Mouse (Mus musculus): Measurements from ENCODE around the gene Mtmr12.
"Not testable (repeated sequence)": the region's sequence is repeated elsewhere in the genome, so short reads cannot be mapped to it uniquely, and the experiment has no call there.

Mtmr12 gene

DNA sequence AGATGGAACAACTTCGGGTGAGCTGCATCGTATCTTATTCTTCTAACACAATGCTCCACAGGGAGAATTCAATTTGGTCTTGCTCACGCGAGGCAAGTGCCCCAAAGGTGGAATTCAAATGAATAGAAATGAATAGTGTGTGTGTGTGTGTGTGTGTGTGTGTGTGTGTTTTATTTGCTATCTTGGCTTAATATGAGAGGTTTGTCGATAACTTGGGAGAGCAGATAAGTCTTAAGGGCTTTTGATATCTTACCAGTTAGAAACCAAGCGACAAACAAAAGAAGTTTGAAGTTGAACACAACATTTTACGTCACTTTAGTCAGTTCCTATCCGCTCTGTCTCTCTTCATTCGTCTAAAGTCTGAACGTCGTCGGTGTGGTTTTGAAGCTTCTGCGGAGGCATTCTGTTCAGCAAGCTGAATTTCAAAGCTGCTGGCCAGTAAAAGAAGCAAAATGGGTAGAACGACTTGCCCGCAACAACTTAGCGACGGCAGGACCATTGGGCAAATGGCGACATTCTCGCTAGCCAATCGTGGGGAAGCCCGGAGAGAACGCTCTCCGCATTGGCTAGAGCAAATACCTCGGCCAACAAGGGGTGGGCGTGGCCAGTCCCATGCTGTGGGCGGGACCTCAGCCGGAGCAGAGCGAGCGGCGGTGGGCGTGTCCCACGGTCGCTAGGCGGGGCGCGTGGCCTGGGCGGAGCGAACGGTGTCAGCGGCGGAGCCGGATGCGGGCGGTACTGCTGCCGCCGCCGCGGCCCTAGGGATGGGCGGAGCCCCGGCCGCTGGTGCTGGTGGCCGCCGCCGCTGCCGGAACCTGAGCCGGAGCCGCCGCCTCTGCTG lies at the start of gene Mtmr12:
Mtmr12 (plus strand) TSS at position 710 of the 841 bp plus-strand sequence.
- DNase-seq (ENCODE audit: low spot score) = peak; percentile 99

GRCm38 (mm10) chr15:12178126-12178525 lies 26.7 kb upstream of the Mtmr12 start:
- no peak for DNase-seq (ENCODE audit: low spot score)

DNA sequence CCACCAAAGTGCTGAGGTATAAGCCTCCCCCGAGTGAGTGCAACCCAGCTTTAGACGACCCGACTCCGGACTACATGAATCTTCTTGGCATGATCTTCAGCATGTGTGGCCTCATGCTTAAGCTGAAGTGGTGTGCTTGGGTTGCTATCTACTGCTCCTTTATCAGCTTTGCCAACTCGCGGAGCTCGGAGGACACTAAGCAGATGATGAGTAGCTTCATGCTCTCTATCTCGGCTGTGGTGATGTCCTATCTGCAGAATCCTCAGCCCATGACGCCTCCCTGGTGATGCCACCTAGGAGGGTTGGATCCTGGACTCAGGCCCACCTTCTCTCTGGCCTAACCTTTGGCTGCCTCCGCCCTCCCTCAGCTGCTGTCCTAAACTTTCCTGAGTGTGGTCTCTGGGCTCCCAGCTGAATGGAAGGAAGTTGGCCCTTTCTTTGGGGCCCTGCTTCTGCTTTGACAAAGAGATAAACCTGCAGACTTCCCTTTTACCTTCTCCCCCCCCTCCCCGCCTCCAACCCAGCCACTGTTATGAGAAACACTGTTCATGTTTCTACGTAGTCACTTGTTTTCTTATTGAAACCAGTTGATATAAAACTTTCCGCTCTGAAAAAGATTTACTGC lies 23.5 kb upstream of the Mtmr12 start:
- not testable (repeated sequence) for DNase-seq (ENCODE audit: low spot score)

DNA sequence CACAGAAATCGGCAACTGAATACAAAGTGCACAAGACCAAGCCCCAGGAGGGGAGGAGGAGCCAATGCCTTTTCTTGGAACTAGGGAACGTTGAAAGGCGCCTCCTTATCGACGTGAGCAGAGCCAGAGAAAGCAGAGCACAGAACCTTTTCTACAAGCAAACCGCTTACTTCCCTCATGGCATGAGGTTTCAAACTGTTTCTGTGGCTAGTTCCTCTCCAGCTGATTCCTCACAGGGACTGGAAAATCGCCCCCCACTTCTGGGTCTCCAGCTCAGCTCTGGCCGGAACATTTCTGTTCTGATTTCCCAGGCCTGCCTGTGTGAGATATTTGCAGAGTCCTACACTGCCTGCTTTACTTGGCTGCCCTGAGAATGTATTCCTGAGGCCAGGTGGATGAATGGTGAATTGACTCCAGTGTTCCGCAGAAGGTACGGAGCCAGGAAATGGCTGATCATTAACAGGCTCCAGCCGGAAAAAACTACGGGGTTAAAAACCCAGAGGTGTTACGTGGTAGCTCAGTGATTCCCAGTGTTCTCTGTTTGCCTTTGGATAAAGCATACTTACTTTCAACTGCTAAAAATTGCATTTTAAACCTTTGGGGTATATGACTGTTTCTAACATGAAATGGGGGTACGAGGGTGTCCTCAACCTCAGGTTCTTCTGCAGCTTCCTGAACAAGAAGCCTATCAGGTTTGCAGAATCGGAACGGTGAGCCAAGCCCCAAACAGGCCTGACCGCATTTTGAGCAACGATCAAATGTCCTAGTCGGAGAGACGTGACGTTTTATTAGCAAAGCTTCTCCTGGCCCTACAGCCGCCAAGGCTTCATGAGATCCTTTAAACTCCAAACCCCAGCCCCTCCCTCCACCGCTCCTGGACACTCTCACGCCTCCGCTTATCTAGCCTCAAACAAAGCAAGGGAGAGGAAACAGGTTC lies 10.7 kb upstream of the Mtmr12 start:
- DNase-seq (ENCODE audit: low spot score) = no peak

DNA sequence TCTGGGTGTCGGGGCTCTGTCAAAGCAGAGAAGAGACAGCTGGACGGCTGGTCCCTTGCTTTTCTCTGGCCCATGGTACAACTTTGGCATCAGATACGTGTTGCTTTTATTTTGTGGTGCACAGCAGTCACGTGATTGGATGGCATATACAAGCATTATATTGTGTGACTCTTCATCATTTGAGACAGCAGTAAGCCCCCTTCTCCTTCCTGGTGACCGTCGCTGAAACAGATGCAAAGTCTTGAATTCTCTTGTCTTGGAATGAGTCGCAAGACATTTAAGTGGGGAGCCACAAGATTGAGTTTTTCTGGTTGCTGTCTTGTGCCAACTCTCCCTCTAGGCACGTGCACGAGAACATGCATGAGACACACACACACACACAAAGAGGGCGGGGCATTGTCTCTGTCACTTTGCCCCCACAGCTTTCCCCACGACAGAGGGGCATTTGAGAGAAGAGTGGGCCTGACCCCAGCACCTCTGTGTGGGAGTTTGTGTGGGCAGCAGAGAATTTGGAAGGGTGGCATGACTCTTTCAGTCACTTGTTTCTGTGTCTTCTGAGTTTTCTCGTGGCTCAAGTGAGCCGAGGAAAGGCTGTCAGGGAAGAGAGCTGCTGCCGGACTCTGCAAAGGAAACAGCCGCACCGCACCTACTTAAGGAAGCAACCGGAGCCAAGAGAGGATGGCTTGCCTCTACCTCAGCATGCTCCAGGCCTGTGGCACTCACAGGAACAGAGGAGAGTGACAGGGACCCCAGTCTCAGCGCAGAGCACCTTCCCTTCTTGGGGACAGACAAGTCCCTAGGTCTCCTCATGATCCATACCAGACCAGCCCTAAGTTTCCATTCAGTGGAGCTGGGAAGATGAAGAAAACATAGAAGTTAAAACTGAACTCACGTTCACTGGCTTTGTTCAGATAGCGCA lies 9.8 kb upstream of the Mtmr12 start:
- no peak for DNase-seq (ENCODE audit: low spot score)

DNA sequence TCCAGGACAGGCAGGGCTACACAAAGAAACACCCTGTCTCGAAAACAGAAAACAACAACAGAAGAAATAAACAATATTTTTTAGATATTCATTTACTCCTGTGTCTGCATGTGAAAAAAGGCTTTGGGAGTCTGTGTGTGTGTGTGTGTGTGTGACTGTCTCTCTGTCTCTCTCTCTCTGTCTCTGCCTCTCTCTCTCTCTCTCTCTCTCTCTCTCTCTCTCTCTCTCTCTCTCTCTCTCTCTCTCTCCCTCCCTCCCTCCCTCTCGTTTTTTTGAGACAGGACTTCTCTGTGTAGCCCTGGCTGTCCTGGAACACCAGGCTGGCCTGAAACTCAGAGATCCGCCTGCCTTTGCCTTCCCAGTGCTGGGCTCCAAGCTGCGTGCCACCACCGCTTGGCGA lies 8.9 kb upstream of the Mtmr12 start:
- DNase-seq (ENCODE audit: low spot score) = no peak

DNA sequence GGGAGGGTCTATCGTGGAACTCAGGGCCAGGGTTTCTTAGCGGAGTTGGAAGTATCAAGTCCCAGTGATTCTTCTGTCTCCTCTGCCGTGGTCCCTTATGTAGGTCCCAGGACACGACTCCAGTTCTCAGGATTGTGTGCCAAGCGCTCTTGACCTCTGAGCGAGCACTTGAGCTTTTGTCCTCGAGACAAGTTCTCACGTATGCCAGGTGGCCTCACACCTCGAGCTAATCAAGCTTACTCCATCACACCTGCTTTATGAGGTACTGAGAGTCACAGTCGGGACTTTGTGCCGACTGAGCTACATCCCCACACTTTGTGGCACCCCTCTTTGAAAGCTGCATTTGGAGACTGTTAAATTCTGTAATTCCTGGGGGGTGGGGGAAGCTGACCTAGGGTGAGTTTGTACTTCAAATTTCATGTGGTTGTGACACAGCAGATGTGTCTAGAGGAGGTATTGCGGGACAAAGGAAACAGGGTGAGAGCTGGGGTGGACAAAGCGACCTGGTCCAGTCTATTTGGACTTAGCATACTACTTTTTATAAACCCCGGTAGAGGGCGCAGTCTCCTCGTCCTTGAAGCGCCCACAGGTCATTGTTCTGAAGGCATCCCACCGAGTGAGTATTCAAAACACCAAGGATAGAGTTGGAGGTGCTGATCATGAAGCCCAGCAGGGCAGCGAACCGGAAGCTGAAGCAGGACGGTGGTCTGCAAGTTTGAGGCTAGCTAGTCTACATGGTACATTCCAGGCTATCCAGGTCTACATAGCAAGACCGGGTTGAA lies 8.2 kb upstream of the Mtmr12 start:
- peak; percentile 61 for DNase-seq (ENCODE audit: low spot score)

DNA sequence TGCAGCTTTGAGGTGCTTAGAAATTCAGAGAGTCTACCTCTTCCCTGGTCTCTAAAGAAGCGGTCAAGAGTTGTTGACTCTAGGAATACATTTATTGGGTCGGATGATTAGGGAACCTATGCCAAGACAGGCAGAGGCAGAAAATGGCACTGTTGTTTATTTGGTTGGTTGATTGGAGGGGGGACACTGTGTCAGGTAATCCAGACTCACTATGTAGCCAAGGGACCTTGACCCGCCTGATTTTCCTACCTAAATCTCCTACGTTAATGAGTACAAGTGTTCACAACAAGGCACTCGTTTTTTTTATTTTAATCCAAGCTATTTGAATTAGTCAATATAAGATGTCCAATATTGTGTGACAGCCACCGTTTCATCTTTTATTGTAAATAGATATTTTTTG lies 7.5 kb upstream of the Mtmr12 start:
- no peak for DNase-seq (ENCODE audit: low spot score)

DNA sequence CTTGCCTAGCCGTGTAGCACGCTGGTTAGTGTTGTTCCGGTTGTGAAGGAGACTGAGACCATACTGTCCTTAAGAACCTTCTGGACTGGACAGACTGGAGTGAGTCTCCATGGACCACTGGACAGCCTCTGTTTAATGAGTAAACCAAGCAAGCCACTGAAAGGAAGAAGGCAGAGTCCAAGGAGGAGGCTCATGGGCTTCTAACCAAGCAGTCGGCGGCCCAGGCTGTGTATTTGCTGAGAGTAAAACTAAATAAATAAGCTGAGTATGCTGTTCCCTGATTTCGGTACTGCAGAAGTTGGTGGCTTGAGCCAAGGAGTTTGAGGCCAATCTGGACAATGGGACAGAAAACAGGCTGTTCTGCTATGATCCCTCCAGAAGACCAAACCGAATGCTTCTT lies 4.8 kb upstream of the Mtmr12 start:
- no peak for DNase-seq (ENCODE audit: low spot score)

- DNase-seq (ENCODE audit: low spot score) = no peak
These were observed 3.0 kb upstream of the Mtmr12 start for GRCm38 (mm10) chr15:12201856-12202255.

DNA sequence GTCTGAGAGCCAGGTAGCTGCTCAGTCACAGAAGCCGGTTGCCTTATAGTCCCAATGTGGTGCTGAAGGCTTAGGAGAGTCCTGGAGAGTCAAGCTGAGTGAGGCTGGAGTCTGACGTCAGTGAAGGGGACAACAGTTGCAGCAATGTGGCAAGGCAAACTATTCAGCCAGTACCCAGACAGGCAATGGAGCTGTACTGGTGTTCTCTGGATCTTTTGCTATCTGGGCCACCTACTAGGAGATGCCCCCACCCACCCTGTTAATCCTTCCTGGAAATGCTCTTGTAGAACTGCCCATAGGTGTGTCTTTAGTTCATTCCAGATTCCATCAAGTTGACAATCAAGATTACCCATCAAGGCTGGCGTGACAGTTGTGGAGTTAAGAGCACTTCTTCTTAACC lies 2.4 kb upstream of the Mtmr12 start:
- no peak for DNase-seq (ENCODE audit: low spot score)

- not testable (repeated sequence) for DNase-seq (ENCODE audit: low spot score)
These were observed 1.8 kb upstream of the Mtmr12 start for GRCm38 (mm10) chr15:12203008-12203407.

- DNase-seq (ENCODE audit: low spot score) = no peak
These were observed 1.1 kb upstream of the Mtmr12 start for GRCm38 (mm10) chr15:12203512-12204318.

DNA sequence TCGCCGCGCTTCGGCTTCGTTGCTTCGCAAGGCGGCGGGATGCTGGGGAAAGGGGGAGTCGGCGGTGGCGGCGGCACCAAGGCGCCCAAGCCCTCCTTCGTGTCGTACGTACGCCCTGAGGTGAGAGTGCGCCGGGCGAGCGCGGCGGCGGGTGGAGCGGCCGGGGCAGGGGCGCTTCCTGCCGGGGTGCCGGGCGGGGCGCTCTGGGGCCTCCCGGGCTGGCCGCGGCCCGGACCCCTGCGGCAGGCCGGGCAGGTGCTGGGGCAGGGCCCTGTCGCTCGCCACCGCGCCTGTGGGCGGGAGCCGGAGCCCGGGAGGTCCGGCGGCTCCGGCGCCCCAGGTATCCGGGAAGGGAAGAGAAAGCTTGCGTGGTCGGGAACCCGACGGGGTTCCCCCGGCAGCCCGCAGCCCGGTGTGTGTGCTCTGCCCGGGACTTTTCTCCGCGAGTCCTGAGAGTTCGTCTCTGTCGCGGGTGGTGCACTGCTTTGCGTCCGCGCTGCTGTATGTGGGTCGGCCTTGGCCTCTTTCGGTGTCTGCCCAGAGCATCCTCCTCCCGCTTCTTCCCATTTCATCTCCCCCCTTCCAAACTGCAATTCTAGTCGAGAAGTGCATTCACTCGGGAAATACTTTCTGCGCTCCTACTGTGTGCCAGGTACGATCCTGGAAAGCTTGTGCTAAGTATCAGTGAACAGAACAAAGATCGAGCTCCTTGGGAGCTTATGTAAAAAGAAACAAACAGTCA lies 503 bp downstream of the Mtmr12 start:
- no peak for DNase-seq (ENCODE audit: low spot score)

- no peak for DNase-seq (ENCODE audit: low spot score)
These were observed 1.2 kb downstream of the Mtmr12 start for GRCm38 (mm10) chr15:12205902-12206645.

DNA sequence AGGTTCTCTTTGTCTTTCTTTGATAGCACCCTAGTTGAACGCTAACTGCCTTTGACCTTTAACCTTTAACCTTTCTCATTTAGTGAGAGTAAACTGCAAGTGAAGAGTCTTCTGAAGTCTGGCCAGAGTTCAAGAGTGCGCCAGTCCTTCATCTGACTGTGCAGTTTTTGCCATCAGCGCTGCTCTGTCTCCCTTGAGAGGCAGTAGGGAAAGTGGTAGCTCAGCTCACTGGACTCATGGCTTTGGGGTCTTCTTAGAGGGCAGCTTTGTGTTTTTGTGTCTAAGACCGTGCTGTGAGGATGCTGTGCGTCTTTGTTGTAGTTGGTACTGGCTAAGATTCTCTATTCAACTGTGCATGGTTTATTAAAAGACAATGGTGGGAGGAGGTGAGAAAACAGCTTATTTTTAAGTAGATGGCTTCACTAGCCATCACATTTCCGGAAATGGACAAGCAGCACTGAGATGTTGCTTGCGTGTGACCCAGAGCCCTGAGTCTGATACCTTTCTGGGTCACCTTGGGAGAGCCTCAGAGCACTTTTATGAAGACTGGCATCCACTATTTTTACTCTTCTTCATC lies 1.9 kb downstream of the Mtmr12 start:
- DNase-seq (ENCODE audit: low spot score) = no peak

- DNase-seq (ENCODE audit: low spot score) = no peak
These were observed 2.8 kb downstream of the Mtmr12 start for GRCm38 (mm10) chr15:12207556-12208090.

- peak; percentile 85 for DNase-seq (ENCODE audit: low spot score)
These were observed 6.7 kb downstream of the Mtmr12 start for GRCm38 (mm10) chr15:12211577-12211976.
